Mouse (Mus musculus) heart, postnatal 10 days (tissue): ENCODE measurements at regions not wholly inside any gene's neighbourhood (a gene's known extent, or its start where the extent isn't known, plus 50 kb on each side); places are given as distances from the start of the nearest gene placed in this dataset.

Experiments
- DNase-seq, 2 experiments: peaks; one replicate each; pipeline ENCODE4 v3.0.0; 2021
- intact Hi-C: fragments of 180-260 bp; cut with DNase I; formaldehyde crosslinking; loops from one replicate; pipeline ENCODE4 v1.15.1; 2025

DNA sequence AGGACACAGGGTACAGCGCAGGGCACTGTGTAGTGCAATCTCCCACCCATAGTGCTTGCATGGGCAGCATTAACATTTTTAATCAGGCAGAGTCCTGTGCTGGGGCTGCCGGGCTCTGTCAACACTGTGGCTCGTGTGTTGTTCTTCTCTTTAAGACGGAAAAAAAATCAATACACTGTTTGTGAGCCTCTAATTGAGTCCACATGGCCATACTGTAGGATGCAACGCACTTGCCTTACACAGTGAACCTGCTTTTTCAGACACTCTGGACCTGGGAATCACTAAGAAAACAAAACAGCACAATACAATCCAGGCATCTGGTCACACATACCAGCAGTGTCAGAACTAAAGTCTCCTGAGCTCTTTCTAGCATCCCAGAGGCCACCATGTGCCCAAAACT, 168.4 kb downstream of the 3110018I06Rik start:
- DNase-seq, result no peak
- intact Hi-C loops, result no loop called here

DNA sequence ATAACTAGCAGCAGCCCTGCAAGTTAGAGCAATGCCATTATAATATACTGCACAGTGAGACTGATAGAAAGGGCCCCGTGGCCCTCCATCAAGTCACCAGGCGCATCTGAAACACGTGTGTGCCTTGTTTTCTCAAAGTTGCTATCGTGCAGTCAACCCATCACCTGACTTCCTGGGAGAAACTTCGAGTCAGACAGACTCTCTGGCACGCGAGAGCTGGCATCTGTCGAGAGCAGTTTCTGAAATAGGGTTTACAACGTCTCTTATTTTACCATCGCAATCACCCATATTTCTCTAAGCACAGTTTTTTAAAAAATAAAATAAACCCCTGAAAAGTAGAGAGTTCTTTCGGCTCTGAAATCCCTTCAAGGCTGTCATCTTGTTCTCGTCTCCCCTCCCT, 169.8 kb downstream of the 3110018I06Rik start:
- no peak for DNase-seq
- intact Hi-C loops, result no loop called here

DNA sequence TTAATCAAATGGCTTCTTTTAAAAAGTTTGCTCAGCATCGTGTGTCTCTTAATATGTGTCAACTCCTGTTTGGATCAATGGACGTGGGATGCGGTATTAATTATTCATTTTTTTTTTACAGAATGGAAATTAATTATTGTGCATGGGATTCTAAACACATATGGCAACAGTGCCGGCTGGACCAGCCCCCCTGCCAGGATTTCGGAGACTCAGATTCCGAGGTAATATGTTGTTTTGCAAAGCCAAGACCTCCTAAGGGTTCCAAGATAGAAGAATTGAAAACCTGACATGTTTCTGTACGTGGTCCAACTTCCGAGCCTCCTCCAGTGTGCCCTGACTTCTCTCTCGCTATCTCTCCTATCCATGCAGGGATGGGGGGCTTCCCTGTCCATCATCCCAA, 170.4 kb downstream of the 3110018I06Rik start:
- intact Hi-C loops, result no loop called here

DNA sequence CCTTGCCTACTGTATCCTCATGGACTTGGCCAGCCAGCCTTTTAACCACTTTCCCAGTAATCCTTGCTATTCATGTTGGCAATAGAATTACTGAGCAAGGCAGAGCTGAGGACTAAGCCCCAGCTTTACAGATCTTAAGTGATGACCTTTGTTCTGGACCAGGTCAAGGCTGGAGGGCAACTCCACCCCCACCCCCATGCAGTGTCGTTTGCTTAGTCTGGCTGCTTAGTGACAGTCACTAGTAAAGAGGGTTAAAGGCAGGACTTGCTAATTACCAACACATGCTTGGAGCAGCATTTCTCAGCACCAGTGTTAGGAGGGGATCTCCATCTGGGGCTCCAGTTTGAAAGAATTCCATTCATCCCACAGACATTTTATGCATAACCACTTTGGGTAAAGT, 174.2 kb downstream of the 3110018I06Rik start:
- intact Hi-C loops, result no loop called here
- DNase-seq, result no peak

More for the DNA sequence above, 170.4 kb downstream of the 3110018I06Rik start:
- no peak for DNase-seq

DNA sequence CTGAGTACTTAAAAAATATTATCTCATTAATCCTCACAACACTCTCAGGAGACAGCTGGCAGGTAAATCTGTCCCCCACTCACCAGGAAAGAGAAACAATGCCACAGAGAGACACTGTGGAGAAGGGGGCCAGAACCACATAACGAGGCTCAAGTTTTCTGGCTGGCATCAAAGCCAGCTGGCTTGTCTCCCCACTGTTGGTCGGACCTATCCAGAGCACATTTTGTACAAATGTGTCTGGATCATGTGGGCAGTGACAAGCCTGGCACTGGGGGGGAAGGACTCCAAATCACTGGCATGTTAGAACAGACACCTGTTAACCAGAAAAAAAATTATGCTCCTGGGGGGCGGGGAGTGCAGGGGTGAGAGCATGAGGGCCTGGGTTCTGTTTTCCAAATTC, 179.4 kb downstream of the 3110018I06Rik start:
- intact Hi-C loops, result no loop called here
- no peak for DNase-seq

DNA sequence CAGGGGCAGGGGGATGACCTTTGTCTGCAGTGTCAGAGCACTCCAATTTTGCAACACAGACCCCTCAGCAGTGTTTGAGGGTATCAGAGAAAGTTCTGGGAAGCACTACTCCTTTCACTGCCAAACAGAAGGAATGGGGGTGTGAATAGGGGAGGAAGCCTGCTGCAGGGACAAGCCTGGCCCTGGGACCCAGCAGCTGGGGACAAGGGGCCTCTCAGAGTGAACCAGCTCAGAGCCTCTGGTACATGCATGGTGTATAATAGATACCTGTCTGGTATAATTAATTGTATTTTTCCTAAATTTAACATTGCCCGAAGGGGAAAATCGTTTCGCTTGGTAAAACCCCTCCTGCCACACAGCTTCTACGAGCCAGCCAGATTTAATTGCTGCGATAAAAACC, 180.6 kb downstream of the 3110018I06Rik start:
- intact Hi-C loops, result no loop called here
- no peak for DNase-seq

DNA sequence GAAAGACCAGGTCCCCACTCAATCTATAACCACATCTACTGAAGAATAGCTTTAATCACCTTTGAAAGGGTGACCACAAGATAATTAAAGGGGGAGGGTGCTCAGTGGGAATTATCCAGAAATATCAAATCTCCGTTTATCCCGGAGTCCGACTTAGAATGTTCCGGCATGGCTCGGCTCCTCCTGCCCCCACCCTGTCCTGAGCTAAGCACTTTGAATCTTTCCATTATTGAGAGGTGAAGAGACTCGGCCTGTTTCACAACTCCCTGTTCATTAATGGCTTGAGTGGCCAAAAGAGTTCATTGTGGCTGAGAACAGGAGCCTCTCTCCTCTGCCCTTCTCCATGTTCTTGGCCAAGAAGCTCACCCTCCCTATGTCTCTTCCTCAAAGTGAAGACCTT, 181.0 kb downstream of the 3110018I06Rik start:
- intact Hi-C loops, result no loop called here
- DNase-seq, result no peak

DNA sequence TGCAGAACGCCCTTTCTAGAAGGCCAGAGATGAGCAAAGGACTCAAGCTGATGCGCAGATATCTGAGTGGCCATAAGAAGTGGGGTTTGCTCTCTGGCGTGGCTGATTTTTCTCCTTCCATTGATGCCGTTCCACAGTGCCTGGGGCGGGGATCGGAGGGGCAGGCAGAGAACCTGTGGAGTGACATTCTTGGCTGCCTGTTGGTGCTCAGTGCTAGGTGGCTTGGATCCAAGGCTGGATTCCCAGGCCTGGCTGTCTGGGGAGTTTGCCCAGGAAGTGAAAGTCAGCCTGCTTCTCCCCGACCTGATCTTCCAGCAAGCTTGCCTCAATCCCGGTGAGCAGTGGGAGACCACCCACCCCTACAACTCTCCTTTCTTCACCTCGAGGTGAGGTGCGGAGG, 181.5 kb downstream of the 3110018I06Rik start:
- DNase-seq, result peak; percentile 12 to 17

DNA sequence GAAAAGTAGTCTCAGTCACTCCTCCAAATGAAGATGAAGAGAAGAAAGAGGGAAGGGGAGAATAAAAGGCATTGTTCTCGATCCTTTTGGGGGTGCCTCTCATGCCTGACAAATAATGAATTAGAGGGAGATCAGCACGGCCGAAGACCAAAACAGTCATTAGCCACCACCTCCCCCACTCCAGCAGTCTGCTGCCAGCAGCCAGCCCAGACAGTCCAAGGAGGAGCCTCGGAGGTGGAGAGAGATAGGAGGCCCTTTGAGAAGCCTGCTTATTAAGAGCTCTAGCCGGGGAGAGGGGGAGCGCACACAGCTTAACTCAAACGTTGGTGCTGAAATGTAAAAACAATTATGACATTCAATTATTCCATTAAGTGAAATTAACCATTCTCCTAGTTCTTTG, 188.6 kb downstream of the 3110018I06Rik start:
- intact Hi-C loops, result no loop called here
- DNase-seq, result no peak

More for the DNA sequence above, 181.5 kb downstream of the 3110018I06Rik start:
- intact Hi-C loops, result no loop called here

DNA sequence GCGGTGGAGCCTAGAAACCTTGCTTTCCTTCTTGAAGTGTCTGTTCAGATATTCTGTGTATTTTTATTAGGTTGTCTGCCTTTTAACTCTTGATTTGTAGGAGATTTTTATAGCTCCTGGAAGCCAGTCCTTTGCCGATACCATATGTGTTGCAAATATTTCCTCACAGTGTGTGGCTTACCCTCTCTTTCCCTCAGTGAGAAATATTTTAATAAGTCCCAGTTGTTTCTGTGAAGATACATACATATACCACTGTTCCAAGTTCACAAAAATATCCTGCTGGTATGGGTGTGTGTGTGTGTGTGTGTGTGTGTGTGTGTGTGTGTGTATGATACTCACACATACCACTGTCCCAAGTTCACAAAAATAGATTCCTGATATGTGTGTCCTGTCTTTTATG, 199.0 kb downstream of the 3110018I06Rik start:
- DNase-seq, result no peak
- intact Hi-C loops, result no loop called here

DNA sequence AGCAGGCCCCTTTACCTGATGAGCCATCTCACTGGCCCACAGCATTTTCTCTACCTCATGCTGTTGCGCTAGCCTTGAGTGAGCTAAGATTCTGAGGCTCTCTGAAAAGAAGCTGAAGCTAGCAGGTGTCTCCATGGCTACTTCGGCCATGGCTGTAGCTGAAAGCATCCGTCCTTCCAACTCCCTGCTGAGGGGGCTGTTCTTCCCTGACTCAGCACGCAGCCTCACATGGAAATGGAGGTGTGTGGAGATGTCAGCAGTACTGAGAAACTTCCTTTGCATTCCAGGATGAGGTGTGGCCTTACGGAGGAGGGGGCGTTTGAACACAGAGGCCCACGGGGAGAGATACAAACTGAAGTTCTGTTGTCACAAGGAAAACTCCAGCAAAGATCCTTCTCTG, 201.0 kb downstream of the 3110018I06Rik start:
- DNase-seq, result no peak
- intact Hi-C loops, result no loop called here

DNA sequence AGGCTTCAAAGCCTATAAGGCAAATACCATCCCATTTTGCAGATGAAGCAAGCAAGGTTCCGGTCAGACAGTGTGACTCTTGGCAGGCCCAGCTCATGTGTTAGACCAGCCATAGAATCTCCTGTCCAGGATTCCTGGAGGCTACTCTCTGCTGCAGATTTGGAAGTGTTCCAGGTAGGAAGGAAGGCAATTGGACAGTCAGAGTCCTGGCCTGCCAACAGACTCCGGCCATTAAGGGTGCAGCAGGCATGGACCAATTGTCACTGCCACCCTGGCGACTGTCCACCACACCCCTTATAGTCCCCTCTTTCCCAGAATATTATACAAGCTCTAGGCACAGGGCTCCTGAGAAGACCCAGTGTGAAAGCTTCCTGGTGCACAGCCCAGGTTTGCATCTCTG, 201.6 kb downstream of the 3110018I06Rik start:
- no peak for DNase-seq
- intact Hi-C loops, result no loop called here

DNA sequence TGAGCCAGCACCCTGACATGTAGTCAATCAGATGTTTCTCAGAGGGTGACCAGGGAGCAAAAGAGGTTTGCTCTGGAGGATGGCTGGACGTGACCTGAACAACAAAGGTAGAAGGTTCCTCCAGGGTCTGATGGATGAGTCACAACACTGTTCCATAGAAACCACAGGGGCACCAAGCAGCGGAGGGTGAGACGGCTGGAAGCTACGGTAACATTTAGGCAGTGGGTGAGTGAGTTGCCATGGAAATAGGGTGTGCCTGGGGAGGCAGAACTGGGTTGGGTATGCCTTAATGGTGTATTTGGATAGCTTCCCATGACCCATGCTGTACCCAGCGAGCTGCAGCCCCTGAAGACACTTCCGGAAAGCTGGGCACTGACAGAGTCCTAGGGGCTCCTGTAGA, 205.3 kb downstream of the 3110018I06Rik start:
- DNase-seq, result no peak
- intact Hi-C loops, result no loop called here

DNA sequence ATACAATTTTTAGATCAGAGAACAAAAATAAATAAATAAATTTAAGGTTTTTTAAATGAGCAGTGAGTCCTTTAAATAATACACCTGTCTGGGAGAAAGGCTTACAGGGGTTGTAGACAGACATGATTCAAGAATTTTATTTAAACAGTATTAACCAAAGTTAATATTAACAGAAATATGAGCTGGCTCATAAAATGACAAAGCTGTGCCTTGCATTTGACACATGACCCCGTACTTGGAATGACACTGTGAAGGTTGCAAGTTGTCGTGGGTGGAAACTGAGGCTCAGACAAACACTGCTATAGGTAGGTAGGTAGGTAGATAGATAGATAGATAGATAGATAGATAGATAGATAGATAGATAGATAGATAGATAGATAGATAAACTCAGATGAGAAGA, 206.6 kb downstream of the 3110018I06Rik start:
- intact Hi-C loops, result no loop called here
- DNase-seq, result no peak

DNA sequence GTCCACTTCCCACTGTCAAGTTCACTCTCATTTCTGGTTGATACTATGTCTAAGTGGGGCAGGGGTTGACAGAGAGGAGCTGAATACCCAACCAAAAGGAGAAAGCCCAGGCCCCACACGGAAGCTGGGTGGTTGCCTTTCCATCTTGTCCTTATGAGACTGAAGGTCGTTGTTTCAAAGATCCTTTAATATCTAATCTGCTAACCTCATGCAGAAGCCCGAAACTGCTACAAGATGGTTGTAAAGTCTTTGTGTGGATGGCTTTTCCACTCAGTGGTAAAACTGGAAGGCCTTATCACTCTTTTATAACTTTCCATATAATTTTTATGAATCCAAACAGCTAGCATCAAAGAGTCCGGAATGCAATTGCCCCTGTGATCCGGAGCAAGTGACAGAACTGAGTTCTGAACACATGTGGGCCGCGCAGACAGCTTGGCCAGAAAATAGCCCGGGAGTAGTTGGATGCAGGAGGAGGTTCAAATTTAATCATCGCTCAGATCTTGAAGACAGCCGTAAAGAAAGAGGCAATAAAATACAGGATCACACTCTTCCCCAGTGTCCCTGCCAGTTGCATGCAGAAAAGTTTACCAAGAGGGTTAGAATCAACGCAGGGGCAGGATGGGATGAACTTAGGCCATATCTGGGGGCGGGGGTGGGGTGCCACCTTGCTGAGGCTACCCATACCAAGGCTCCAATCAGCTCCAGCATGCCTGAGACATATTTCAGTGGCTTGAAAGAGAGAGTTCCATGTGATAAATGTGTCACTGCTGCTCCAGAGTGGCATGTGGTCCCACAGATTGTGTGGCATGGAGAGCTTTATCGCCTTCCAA, 207.2 kb downstream of the 3110018I06Rik start:
- no peak for DNase-seq
- intact Hi-C loops, result no loop called here

DNA sequence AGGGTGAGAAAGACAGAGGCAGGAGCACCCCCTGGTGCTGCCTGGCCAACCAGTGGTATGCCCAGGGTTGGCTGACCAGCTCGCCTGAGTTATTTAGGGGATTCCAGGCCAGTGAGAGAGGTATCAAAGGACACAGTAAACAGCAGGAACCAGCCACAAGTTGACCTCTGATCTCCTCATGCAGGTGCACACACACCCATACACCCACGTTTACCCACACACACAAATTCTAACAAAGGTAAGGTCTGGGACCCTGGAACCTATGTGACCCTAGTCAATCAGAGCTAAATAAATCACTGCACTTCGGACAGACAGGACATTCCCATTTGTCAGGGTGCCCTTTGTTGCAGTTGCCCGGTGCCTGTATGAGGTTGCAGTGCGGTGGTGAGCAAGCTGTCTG, 211.9 kb downstream of the 3110018I06Rik start:
- no peak for DNase-seq
- intact Hi-C loops, result no loop called here

DNA sequence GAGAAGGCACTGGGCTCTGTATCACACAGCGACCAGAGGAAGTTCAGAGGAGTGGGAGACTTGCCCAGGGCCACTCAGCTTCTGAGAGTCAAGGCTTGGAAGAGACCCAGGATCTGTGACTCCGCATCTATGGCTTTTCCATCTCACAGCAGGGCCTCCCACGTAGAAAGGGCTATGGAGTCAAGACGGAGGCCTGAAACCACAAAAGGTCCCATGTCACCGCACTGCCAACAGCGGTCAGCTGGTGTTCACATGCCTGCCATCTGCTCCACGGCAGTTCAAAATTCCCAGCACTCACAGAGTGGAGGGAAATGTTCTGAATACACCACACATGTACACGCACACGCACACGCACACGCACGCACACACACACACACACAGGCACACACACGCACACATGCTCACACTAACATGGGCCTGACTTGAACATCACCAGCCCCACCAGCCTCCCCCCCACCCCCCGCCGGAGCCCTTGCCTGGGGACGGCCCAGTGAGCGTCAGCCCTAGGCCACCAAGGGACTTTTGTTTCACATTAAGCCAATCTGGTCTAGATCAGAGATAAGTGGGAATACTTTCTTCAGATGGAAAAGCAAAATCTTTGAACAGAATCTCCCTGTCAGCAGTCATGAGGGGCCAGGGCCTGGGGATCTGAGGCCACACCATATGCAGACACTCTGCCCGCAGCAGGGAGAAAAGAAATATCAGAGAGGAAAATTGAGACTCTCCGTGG, 212.6 kb downstream of the 3110018I06Rik start:
- no peak for DNase-seq
- intact Hi-C loops, result no loop called here

DNA sequence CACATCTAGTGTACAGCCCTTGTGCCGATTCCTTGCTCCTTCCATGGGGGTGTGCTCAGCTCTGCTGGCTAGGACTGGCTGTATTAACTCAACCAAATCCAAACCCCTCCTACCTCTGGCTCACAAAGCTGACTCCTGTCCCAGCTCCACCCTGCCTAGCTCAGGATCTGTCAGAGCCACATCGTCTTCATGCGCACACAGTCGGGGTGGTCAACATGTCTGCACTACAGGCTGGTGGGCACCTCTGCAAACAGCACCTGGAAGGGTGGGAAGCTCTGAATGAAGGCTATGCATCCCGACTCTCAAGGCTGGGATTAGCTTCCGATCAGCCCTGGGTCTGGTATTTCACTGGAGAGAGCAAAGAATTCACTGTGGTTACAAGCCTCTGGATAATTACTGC, 220.4 kb downstream of the 3110018I06Rik start:
- DNase-seq, result no peak
- intact Hi-C loops, result no loop called here

DNA sequence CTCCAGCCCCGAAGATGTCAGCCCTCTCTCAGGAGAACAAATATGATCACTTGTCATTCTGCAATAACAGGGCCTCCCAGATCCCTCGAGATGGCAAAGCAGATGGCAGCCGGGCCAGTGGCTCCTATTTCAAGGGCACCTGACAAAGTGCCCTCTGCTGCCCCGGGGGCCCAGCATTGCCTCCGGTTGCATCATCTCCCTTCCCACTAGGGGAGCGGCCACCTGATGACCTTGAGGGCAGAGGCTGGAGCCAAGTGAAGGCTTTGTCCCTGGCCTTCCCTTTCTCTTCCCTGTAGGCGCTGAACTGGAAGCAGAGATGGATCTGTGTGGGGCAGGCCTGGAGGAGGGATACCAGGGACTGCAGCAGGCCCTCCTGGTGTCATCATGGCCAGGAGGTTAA, 222.6 kb downstream of the 3110018I06Rik start:
- DNase-seq, result no peak
- intact Hi-C loops, result no loop called here

DNA sequence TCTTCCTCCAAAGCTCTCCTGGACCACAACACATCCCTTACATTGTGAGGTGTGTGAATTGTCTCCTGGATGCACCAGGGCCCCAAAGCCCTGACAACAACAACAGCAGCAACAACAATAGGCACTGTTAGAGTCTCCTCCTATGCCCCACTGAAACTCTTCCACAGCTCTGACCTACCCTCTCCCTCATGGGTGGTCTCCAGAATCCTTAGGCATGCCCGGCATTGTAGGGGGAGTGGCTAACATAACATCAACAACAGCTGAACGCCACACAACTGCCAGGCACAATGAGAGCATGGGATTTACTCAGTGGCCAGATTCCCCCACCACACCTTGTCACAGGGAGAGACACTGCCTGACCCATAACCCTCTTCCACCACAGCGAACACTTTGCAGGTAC, 223.2 kb downstream of the 3110018I06Rik start:
- DNase-seq, result no peak

DNA sequence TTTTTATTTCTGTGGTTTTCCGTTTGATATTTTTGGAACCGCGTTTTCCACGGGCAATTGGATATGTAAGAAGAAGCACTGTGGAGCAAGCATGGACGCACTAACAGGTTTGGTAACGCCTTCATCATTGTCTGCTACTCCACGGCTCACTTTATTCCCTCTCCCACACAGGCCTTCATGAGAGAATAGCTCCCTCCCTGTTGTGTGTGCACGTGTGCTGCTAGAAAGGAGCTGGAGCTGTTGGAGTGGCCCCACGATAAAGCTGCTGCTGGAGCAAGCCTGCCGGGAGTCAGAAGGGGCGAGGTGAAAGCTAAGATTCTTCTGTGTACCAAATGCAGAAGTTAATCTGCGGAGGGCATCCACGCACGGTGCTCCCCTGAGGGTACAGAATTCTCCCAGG, 224.8 kb downstream of the 3110018I06Rik start:
- intact Hi-C loops, result no loop called here
- DNase-seq, result no peak

More for the DNA sequence above, 223.2 kb downstream of the 3110018I06Rik start:
- intact Hi-C loops, result no loop called here

DNA sequence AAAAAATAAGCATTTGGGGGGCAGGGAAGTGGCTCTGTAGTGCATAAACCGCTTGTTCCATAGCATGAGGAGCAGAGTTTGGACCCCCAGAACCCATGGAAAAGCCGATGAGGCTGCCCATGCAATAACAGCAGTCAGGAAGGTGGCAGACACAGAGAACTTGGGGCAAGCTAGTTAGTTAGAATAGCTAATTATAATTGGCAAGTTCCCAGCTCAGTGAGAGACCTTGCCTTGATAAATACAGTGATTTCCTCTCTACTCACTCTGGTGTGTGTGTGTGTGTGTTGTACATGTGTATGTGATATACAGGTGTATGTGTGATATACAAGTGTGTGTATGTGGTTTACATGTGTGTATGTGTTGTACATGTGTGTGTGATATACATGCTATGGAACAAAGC, 226.4 kb downstream of the 3110018I06Rik start:
- no peak for DNase-seq
- intact Hi-C loops, result no loop called here
